ENCODE assay signal across 9 mouse cellular contexts in genomic region chr19:29418661-29419115, GRCm38 (mm10). TPM values are rescaled to one million over a fixed set of nuclear protein-coding genes. Genes with fewer than 3 reads are reported as not detected.
A peak's percentile ranks its signal among the peaks of the same experiment; 100 is the strongest.
DNase-seq lines count a peak whose midpoint lies in the region; ATAC-seq lines count a peak whose summit lies in the region.
"Had no signal": no experiment of that assay in that cellular context is flagged by ENCODE, and none has a peak within 500 bp of the region (broad histone marks: within the 10 kb centered on the region; RNA-seq: fewer than 3 reads in every experiment).

No protein-coding gene starts in this region.

- no peaks in the 10 kb centered on the region for H3K27me3 ChIP-seq in hindbrain, embryonic 13.5 days
- no peaks in the 10 kb centered on the region for H3K27me3 ChIP-seq in hindbrain, embryonic 14.5 days (ENCODE audit: control insufficient read depth, insufficient read depth, low read length)

- no peaks in the 10 kb centered on the region for H3K36me3 ChIP-seq in hindbrain, embryonic 13.5 days
- H3K36me3 ChIP-seq in hindbrain, embryonic 14.5 days (replicated peaks; ENCODE audit: control insufficient read depth, insufficient read depth), result no peaks in the 10 kb centered on the region

- no peak overlapping the region for H3K9ac ChIP-seq in hindbrain, embryonic 13.5 days
- H3K9ac ChIP-seq in hindbrain, embryonic 14.5 days, result no peak overlapping the region

- 30% methylated on average over 9 of the region's 9 CpGs for WGBS in hindbrain, embryonic 13.5 days
- 36% methylated on average over 9 of the region's 9 CpGs for WGBS in hindbrain, embryonic 14.5 days

- DNase-seq in T-cell, adult 2 months (ENCODE audit: low spot score), result peak; percentile 78
- peak; percentile 17 for DNase-seq in embryo, embryonic 11 days
- DNase-seq in kidney, postnatal 36 days, result peak; percentile 1 to 26
- DNase-seq in hindbrain, embryonic 14.5 days (ENCODE audit: low spot score), result no peak
- DNase-seq in gastrocnemius, postnatal 4 days (ENCODE audit: low spot score in 2 of 2), result no peak
- DNase-seq in right cerebral cortex, postnatal 36 days (ENCODE audit: low spot score in 2 of 2), result no peak

- H3K4me3 ChIP-seq in hindbrain, embryonic 13.5 days, result no peak overlapping the region
- H3K4me3 ChIP-seq in hindbrain, embryonic 14.5 days (replicated peaks; ENCODE audit: low read length), result no peak overlapping the region

- no peaks in the 10 kb centered on the region for H3K4me1 ChIP-seq in hindbrain, embryonic 13.5 days (replicated peaks)
- no peaks in the 10 kb centered on the region for H3K4me1 ChIP-seq in hindbrain, embryonic 14.5 days (replicated peaks; ENCODE audit: control insufficient read depth, insufficient read depth, low read length)

- H3K4me2 ChIP-seq in hindbrain, embryonic 13.5 days, result no peak overlapping the region
- no peak overlapping the region for H3K4me2 ChIP-seq in hindbrain, embryonic 14.5 days (replicated peaks)

- H3K9me3 ChIP-seq in hindbrain, embryonic 13.5 days, result no peaks in the 10 kb centered on the region
- H3K9me3 ChIP-seq in hindbrain, embryonic 14.5 days (ENCODE audit: control insufficient read depth, low read length), result no peaks in the 10 kb centered on the region

- no peak overlapping the region for H3K27ac ChIP-seq in hindbrain, embryonic 13.5 days
- no peak overlapping the region for H3K27ac ChIP-seq in hindbrain, embryonic 14.5 days

- peak; percentile 20; the same call in 1 of the 2 replicates for ATAC-seq in monocyte, adult 5-6 weeks (replicated peaks; ENCODE audit: insufficient number of reproducible peaks, low FRiP score, low TSS enrichment, poor library complexity, severe bottlenecking)
- ATAC-seq in hindbrain, embryonic 13.5 days (ENCODE audit: low FRiP score), result no peak
- ATAC-seq in hindbrain, embryonic 14.5 days (ENCODE audit: low FRiP score), result no peak

RNA-seq across cellular contexts. Expression of gene Pdcd1lg2, which starts 8.0 kb away (rescaled TPM):
- total RNA-seq in monocyte, adult 5-6 weeks (2017), result 3.8 to 7.9 TPM (median 6.5 TPM) in 3 replicates
- not detected in 2 replicates for polyA plus RNA-seq in hindbrain, embryonic 13.5 days (2015; fragmentation: Nextera tagmentation; extraction: Ambion mirVana)
- polyA plus RNA-seq in hindbrain, embryonic 14.5 days (2014; fragmentation: Nextera tagmentation; extraction: Ambion mirVana), result 0.15 TPM in 1 of 2 replicates, not detected in the other
- not detected for total RNA-seq in gastrocnemius, postnatal 4 days (2021)
- polyA plus RNA-seq: cortical plate, adult 2 months had no signal

RNA-seq across cellular contexts. Expression of gene Cd274, which starts 51.4 kb away (rescaled TPM):
- 80.1 to 92.8 TPM (median 86.9 TPM) in 3 replicates for total RNA-seq in monocyte, adult 5-6 weeks (2017)
- polyA plus RNA-seq in hindbrain, embryonic 13.5 days (2015; fragmentation: Nextera tagmentation; extraction: Ambion mirVana), result 0.38 and 0.40 TPM in 2 replicates
- polyA plus RNA-seq in hindbrain, embryonic 14.5 days (2014; fragmentation: Nextera tagmentation; extraction: Ambion mirVana), result 0.48 and 0.77 TPM in 2 replicates
- 1 to 10 TPM in 1 of 2 experiments, under 1 TPM in 1; 0.76 to 1.1 TPM for total RNA-seq in gastrocnemius, postnatal 4 days (2021)

RNA-seq across cellular contexts. Expression of gene Plgrkt, which starts 51.5 kb away (rescaled TPM):
- 110 to 162 TPM (median 162 TPM) in 3 replicates for total RNA-seq in monocyte, adult 5-6 weeks (2017)
- 87.9 and 92.1 TPM in 2 replicates for polyA plus RNA-seq in hindbrain, embryonic 13.5 days (2015; fragmentation: Nextera tagmentation; extraction: Ambion mirVana)
- polyA plus RNA-seq in hindbrain, embryonic 14.5 days (2014; fragmentation: Nextera tagmentation; extraction: Ambion mirVana), result 78.1 and 81.6 TPM in 2 replicates
- 10 to 100 TPM; 35.6 to 41.7 TPM for total RNA-seq in gastrocnemius, postnatal 4 days (2021)

Comparison
In these comparisons a context has a peak if more than half of its experiments do, and no peak if none do; other contexts are left out.
1. DNase-seq: peak in T-cell, adult 2 months (single experiment), embryo, embryonic 11 days (single experiment) and kidney, postnatal 36 days (2 of 2); none in hindbrain, embryonic 14.5 days (single experiment), gastrocnemius, postnatal 4 days (0 of 2) and right cerebral cortex, postnatal 36 days (0 of 2).
2. RNA of gene Cd274, which starts 51.4 kb away (total RNA-seq): 80.1 to 92.8 TPM in monocyte, adult 5-6 weeks; 0.76 to 1.1 TPM in gastrocnemius, postnatal 4 days; every median in the first group is over 10 times any median in the second.